Mouse (Mus musculus) MEL (cell line): Measurements from ENCODE around the gene Pfdn6. TPM values are rescaled to one million over a fixed set of nuclear protein-coding genes. Genes with fewer than 3 reads are reported as not detected.

Experiments
- DNase-seq: peaks from one replicate; pipeline ENCODE4 v3.0.0; 2011; ENCODE audit warnings: low read depth, low spot score
- H3K27ac ChIP-seq: 2 replicates; pipeline ENCODE4 v1.5.1; 2012; ENCODE audit warnings: low read depth, mild to moderate bottlenecking, control low read depth, low read length, moderate library complexity; ENCODE audit not compliant: control insufficient read depth
- H3K27me3 ChIP-seq, 2 experiments: fragments of 150-350 bp in 1 of 2; sonication (generic) in 1 of 2; 2 replicates each; pipeline ENCODE4 v1.6.1; 2012; ENCODE audit warnings: low read length in 2 of 2, mild to moderate bottlenecking in 2 of 2, improper control_type of control experiment in 1 of 2, moderate library complexity in 1 of 2; ENCODE audit not compliant: insufficient read depth in 2 of 2, control insufficient read depth in 1 of 2
- H3K36me3 ChIP-seq, 2 experiments: 2 replicates each; pipeline ENCODE4 v1.6.1; 2012 to 2014; ENCODE audit warnings: low read length in 2 of 2, improper control_type of control experiment in 1 of 2, inconsistent platforms in 1 of 2, mild to moderate bottlenecking in 1 of 2; ENCODE audit not compliant: insufficient read depth in 2 of 2, control insufficient read depth in 1 of 2
- H3K4me1 ChIP-seq, 2 experiments: fragments of 150-350 bp in 1 of 2; sonication (generic) in 1 of 2; 2 replicates each; pipeline ENCODE4 v1.6.1; 2012; ENCODE audit warnings: low read length in 2 of 2, improper control_type of control experiment in 1 of 2, mild to moderate bottlenecking in 1 of 2; ENCODE audit not compliant: insufficient read depth in 2 of 2, control insufficient read depth in 1 of 2
- H3K4me3 ChIP-seq, 2 experiments: fragments of 150-350 bp in 1 of 2; sonication (generic) in 1 of 2; 2 replicates each; pipeline ENCODE4 v1.5.1; 2012; ENCODE audit warnings: low read depth in 2 of 2, low read length in 2 of 2, mild to moderate bottlenecking in 2 of 2, moderate library complexity in 2 of 2, control low read depth in 1 of 2, improper control_type of control experiment in 1 of 2; ENCODE audit not compliant: control insufficient read depth in 1 of 2, insufficient read depth in 1 of 2
- H3K79me2 ChIP-seq: 2 replicates; pipeline ENCODE4 v1.6.1; 2012; ENCODE audit warnings: mild to moderate bottlenecking, low read length, moderate library complexity; ENCODE audit not compliant: control insufficient read depth, poor library complexity, insufficient read depth
- H3K9ac ChIP-seq: 2 replicates; pipeline ENCODE4 v1.6.1; 2012; ENCODE audit warnings: low read depth, mild to moderate bottlenecking, control low read depth, low read length, moderate library complexity; ENCODE audit not compliant: control insufficient read depth, poor library complexity, severe bottlenecking
- H3K9me3 ChIP-seq: fragments of 150-350 bp; sonication (generic); replicated peaks from 2 replicates; pipeline ENCODE4 v1.6.1; 2012; ENCODE audit warnings: mild to moderate bottlenecking, low read length, improper control_type of control experiment, moderate library complexity; ENCODE audit not compliant: insufficient read depth
- BHLHE40 ChIP-seq: IDR thresholded peaks from 2 replicates; pipeline ENCODE4 v1.6.1; 2012; ENCODE audit warnings: low read depth, mild to moderate bottlenecking, inconsistent platforms, low read length, improper control_type of control experiment, borderline replicate concordance
- CHD1 ChIP-seq: IDR thresholded peaks from 2 replicates; pipeline ENCODE4 v1.6.1; 2012; ENCODE audit warnings: low read depth, mild to moderate bottlenecking, inconsistent platforms, low read length, improper control_type of control experiment
- CHD2 ChIP-seq: IDR thresholded peaks from 2 replicates; pipeline ENCODE4 v1.6.1; 2011; ENCODE audit warnings: low read length, improper control_type of control experiment
- CTCF ChIP-seq, 3 experiments: IDR thresholded peaks in 2 of 3; conservative IDR thresholded peaks in 1 of 3; 2 replicates each; pipeline ENCODE4 v1.5.1; 2011 to 2012; ENCODE audit warnings: low read length in 3 of 3, low read depth in 2 of 3, mild to moderate bottlenecking in 2 of 3, improper control_type of control experiment in 1 of 3, inconsistent platforms in 1 of 3, mixed read lengths in 1 of 3, moderate library complexity in 1 of 3; ENCODE audit not compliant: control insufficient read depth in 1 of 3, insufficient read depth in 1 of 3, poor library complexity in 1 of 3, severe bottlenecking in 1 of 3
- E2F4 ChIP-seq: IDR thresholded peaks from 2 replicates; pipeline ENCODE4 v1.6.1; 2011; ENCODE audit warnings: low read depth, low read length, improper control_type of control experiment, borderline replicate concordance
- GATA1 ChIP-seq: IDR thresholded peaks from 2 replicates; pipeline ENCODE4 v1.6.1; 2011; ENCODE audit warnings: low read depth, low read length, improper control_type of control experiment
- HCFC1 ChIP-seq: IDR thresholded peaks from 2 replicates; pipeline ENCODE4 v1.6.1; 2012; ENCODE audit warnings: low read depth, mild to moderate bottlenecking, inconsistent platforms, low read length, improper control_type of control experiment, moderate library complexity
- JUND ChIP-seq: IDR thresholded peaks from 2 replicates; pipeline ENCODE4 v1.6.1; 2011; ENCODE audit warnings: low read depth, mild to moderate bottlenecking, improper control_type of control experiment, low read length
- KAT2A ChIP-seq: conservative IDR thresholded peaks from 2 replicates; pipeline ENCODE4 v1.6.1; 2012; ENCODE audit warnings: low read depth, low read length, improper control_type of control experiment, inconsistent platforms
- MAFK ChIP-seq: IDR thresholded peaks from 2 replicates; pipeline ENCODE4 v1.6.1; 2011; ENCODE audit warnings: low read depth, mild to moderate bottlenecking, low read length, improper control_type of control experiment, borderline replicate concordance
- MAX ChIP-seq: IDR thresholded peaks from 2 replicates; pipeline ENCODE4 v1.6.1; 2011; ENCODE audit warnings: low read length, improper control_type of control experiment
- MAZ ChIP-seq: IDR thresholded peaks from 2 replicates; pipeline ENCODE4 v1.6.1; 2012; ENCODE audit warnings: low read depth, mild to moderate bottlenecking, inconsistent platforms, low read length, improper control_type of control experiment
- MEF2A ChIP-seq: IDR thresholded peaks from 2 replicates; pipeline ENCODE4 v1.6.1; 2014; ENCODE audit warnings: low read depth, mild to moderate bottlenecking, inconsistent platforms, low read length, improper control_type of control experiment; ENCODE audit not compliant: poor library complexity, insufficient replicate concordance, severe bottlenecking; ENCODE audit errors: extremely low read depth
- MXI1 ChIP-seq: IDR thresholded peaks from 2 replicates; pipeline ENCODE4 v1.6.1; 2011; ENCODE audit warnings: mild to moderate bottlenecking, low read depth, low read length, improper control_type of control experiment
- NELFE ChIP-seq: IDR thresholded peaks from 2 replicates; pipeline ENCODE4 v1.6.1; 2011; ENCODE audit warnings: low read depth, low read length, improper control_type of control experiment
- SIN3A ChIP-seq: IDR thresholded peaks from 2 replicates; pipeline ENCODE4 v1.6.1; 2012; ENCODE audit warnings: low read length, improper control_type of control experiment, inconsistent platforms
- USF2 ChIP-seq, 2 experiments: IDR thresholded peaks; 2 replicates each; pipeline ENCODE4 v1.6.1; 2011 to 2012; ENCODE audit warnings: improper control_type of control experiment in 2 of 2, low read length in 2 of 2, borderline replicate concordance in 1 of 2, inconsistent platforms in 1 of 2, low read depth in 1 of 2, mild to moderate bottlenecking in 1 of 2; ENCODE audit not compliant: insufficient read depth in 1 of 2
- ZKSCAN1 ChIP-seq: IDR thresholded peaks from 2 replicates; pipeline ENCODE4 v1.6.1; 2012; ENCODE audit warnings: low read depth, mild to moderate bottlenecking, inconsistent platforms, low read length, improper control_type of control experiment, moderate library complexity
- polyA plus RNA-seq, 2 experiments: library from polyadenylated mRNA; stranded (reverse) in 1 of 2; unstranded in 1 of 2; fragments of >175 nt in 1 of 2; fragments of >200 nt in 1 of 2; gene quantifications; 2 replicates each; pipeline versions ENCODE4 v1.2.1 to v1.2.4; 2012; ENCODE audit warnings: low replicate concordance in 2 of 2, low read depth in 1 of 2; ENCODE audit not compliant: insufficient read length in 2 of 2, insufficient read depth in 1 of 2, missing spikeins in 1 of 2
- total RNA-seq: library from RNA; depleted of rRNA; stranded (reverse); fragments of 300-350 nt; gene quantifications from 2 replicates; pipeline ENCODE4 v1.2.3, GENCODE M21; 2012

The Pfdn6 gene
- total and polyA plus RNA-seq, 3 experiments = 222 to 239 TPM; not detected in 1

DNA sequence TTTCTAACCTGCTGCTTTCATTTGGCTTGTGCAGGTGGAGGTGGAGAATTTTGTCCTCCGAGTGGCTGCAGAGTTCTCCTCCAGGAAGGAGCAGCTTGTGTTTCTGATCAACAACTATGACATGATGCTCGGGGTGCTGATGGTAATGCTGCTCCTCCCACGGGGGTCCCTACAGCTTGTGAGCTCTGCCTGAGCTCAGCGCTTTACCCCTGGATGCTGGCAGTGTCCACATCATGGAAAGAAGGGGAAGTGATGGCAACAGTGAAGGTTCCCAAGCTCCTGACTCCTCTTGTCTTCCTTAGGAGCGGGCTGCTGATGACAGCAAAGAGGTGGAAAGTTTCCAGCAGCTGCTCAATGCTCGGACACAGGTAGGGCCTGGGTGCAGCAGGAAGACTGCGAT lies 22.7 kb upstream of the Pfdn6 start:
- Histone ChIP-seq H3K9ac (no peak overlapping the region), H3K27me3 (no peaks in the 10 kb centered on the region), H3K79me2 (no peaks in the 10 kb centered on the region; the same call in 1 of the 2 replicates), H3K4me1 (no peaks in the 10 kb centered on the region), H3K36me3 (no peaks in the 10 kb centered on the region; a peak in 1 of 4 replicates)
- no peak for DNase-seq
- TF ChIP-seq MAX (no peak), CTCF (IDR thresholded peaks at IDR 0.05 in 2 of 3, conservative IDR thresholded peaks at IDR 0.05 in 1 of 3; ENCODE audit: control insufficient read depth in 1 of 3, insufficient read depth in 1 of 3, low read depth in 2 of 3, low read length in 3 of 3, poor library complexity in 1 of 3, severe bottlenecking in 1 of 3) (no peak), MEF2A (no peak), JUND (no peak), BHLHE40 (no peak), SIN3A (no peak), CHD1 (no peak)
- TF ChIP-seq, all 39 proteins: peak for 0
- no peak overlapping the region for H3K27ac ChIP-seq
- H3K9me3 ChIP-seq = no peaks in the 10 kb centered on the region
- H3K4me3 ChIP-seq = no peak overlapping the region

DNA sequence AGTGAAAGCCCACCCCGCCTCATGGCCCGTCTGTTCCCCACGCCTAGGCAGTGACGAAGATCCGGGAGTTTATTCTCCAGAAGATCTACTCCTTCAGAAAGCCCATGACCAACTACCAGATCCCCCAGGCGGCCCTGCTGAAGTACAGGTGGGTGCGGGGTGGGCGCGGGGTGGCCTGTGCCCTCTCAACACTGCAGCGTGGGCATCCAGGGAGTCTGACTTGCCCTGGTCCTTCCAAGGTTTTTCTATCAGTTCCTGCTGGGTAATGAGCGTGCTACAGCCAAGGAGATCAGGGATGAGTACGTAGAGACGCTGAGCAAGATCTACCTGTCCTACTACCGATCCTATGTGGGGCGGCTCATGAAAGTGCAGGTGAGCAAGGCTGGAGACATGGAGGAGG lies 19.8 kb upstream of the Pfdn6 start:
- no peak for TF ChIP-seq BHLHE40
- TF ChIP-seq MAFK = no peak
- no peak for TF ChIP-seq MXI1
- TF ChIP-seq CHD2 = no peak
- no peak for TF ChIP-seq ZKSCAN1
- no peak for TF ChIP-seq CHD1
- TF ChIP-seq USF2 (IDR thresholded peaks at IDR 0.05; ENCODE audit: borderline replicate concordance in 1 of 2, insufficient read depth in 1 of 2, low read depth in 1 of 2, low read length in 2 of 2) = no peak
- no peak for TF ChIP-seq MAZ
- TF ChIP-seq E2F4 = no peak
- no peak for TF ChIP-seq GATA1
- no peak for TF ChIP-seq HCFC1
- TF ChIP-seq KAT2A = no peak
- TF ChIP-seq NELFE = no peak
- peaks cover 15% of the 10 kb centered on the region for H3K79me2 ChIP-seq
- no peak overlapping the region for H3K27ac ChIP-seq
- H3K27me3 ChIP-seq = no peaks in the 10 kb centered on the region
- DNase-seq = no peak
- H3K9me3 ChIP-seq = no peaks in the 10 kb centered on the region
- peaks cover 0 to 5% of the 10 kb centered on the region in 2 experiments; a peak in 3 of 4 replicates for H3K36me3 ChIP-seq
- H3K4me3 ChIP-seq = no peak overlapping the region
- no peaks in the 10 kb centered on the region for H3K4me1 ChIP-seq
- H3K9ac ChIP-seq = no peak overlapping the region
